Mouse (Mus musculus) hindbrain, embryonic 15.5 days (tissue): ENCODE measurements around the gene Slc2a8. TPM values are rescaled to one million over a fixed set of nuclear protein-coding genes. Genes with fewer than 3 reads are reported as not detected.
A peak's percentile ranks its signal among the peaks of the same experiment; 100 is the strongest.

ENCODE experiments used
- ATAC-seq: fragments of 200-750 bp; cut with Nextera tagmentation; 2 replicates; pipeline ENCODE4 v1.8.0; 2017; ENCODE audit warnings: low read depth, moderate number of reproducible peaks, moderate TSS enrichment; ENCODE audit not compliant: low FRiP score
- H3K27ac ChIP-seq: fragments of 300-500 bp; sonication (generic); replicated peaks from 2 replicates; pipeline ENCODE4 v1.5.1; 2015; ENCODE audit warnings: mild to moderate bottlenecking, inconsistent platforms
- H3K27me3 ChIP-seq: fragments of 300-500 bp; sonication (generic); 2 replicates; pipeline ENCODE4 v1.6.1; 2015; ENCODE audit warnings: control low read depth, inconsistent platforms
- H3K36me3 ChIP-seq: fragments of 300-500 bp; sonication (generic); 2 replicates; pipeline ENCODE4 v1.6.1; 2015; ENCODE audit warnings: control low read depth, inconsistent platforms
- H3K4me1 ChIP-seq: fragments of 300-500 bp; sonication (generic); replicated peaks from 2 replicates; pipeline ENCODE4 v1.6.1; 2015; ENCODE audit warnings: control low read depth, inconsistent platforms
- H3K4me2 ChIP-seq: fragments of 300-500 bp; sonication (generic); 2 replicates; pipeline ENCODE4 v1.6.1; 2015; ENCODE audit warnings: moderate library complexity, mild to moderate bottlenecking, inconsistent platforms
- H3K4me3 ChIP-seq: fragments of 300-500 bp; sonication (generic); 2 replicates; pipeline ENCODE4 v1.5.1; 2015; ENCODE audit warnings: mild to moderate bottlenecking, inconsistent platforms
- H3K9ac ChIP-seq: fragments of 300-500 bp; sonication (generic); 2 replicates; pipeline ENCODE4 v1.6.1; 2015; ENCODE audit warnings: inconsistent platforms
- H3K9me3 ChIP-seq: fragments of 300-500 bp; sonication (generic); 2 replicates; pipeline ENCODE4 v1.6.1; 2016; ENCODE audit warnings: control low read depth, inconsistent platforms
- WGBS: fragments of 180-500 bp; shearing (Covaris S2); methylation state at CpG from one replicate; pipeline ENCODE4 v1.1.7; 2015; 5-methylcytosine and 5-hydroxymethylcytosine counted together
- polyA plus RNA-seq: library from polyadenylated mRNA; unstranded; fragments of >200 nt; fragmentation: Nextera tagmentation; extraction: Ambion mirVana; gene quantifications from 2 replicates; pipeline ENCODE4 v1.2.1, GENCODE M21; 2015

Gene Slc2a8
- polyA plus RNA-seq, 1 experiment from 2014 or later, result 24.5 TPM

GRCm38 (mm10) chr2:32992130-32992529 is 10.2 kb upstream of the Slc2a8 start:
- Histone ChIP-seq H3K9ac (no peak overlapping the region), H3K4me3 (no peak overlapping the region), H3K4me1 (no peaks in the 10 kb centered on the region), H3K27ac (no peak overlapping the region), H3K9me3 (no peaks in the 10 kb centered on the region), H3K27me3 (no peaks in the 10 kb centered on the region), H3K4me2 (no peak overlapping the region), H3K36me3 (peaks cover 18% of the 10 kb centered on the region; the same call in 1 of the 2 replicates)
- ATAC-seq, result no peak
- 73% methylated on average over 6 of the region's 6 CpGs for WGBS

DNA sequence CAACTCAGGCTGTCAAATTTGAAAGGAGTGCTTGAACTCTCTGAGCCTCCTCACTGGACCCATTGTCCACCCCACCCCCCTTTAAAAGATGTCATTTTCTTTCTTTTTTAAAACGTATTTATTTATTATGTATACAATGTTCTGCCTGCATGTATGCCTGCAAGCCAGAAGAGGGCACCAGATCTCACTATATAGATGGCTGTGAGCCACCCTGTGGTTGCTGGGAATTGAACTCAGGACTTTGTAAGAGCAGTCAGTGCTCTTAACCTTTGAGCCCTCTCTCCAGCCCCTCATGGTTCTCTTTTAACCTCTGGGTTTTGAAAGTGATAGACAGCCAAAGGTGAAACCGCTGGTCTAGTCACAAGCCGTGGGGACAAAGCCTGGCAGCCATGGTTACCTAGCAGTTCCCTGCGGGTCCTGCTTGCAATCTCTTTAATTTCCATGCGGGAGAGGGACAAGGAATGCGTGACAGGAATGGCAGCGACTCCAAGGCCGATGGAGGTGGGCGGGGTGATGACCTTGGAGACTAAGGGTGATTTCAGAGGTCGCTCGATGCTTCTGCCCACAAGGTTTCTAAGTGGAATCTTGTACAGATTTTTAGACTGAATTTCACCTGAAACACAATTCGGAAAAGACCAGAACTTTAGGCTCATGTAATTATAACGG is 8.4 kb upstream of the Slc2a8 start:
- Histone ChIP-seq H3K27ac (no peak overlapping the region), H3K36me3 (peaks cover 25% of the 10 kb centered on the region), H3K9me3 (no peaks in the 10 kb centered on the region), H3K9ac (no peak overlapping the region), H3K27me3 (no peaks in the 10 kb centered on the region), H3K4me1 (no peaks in the 10 kb centered on the region), H3K4me3 (no peak overlapping the region), H3K4me2 (no peak overlapping the region)
- ATAC-seq, result no peak
- WGBS, result 56% methylated on average over 13 of the region's 13 CpGs

DNA sequence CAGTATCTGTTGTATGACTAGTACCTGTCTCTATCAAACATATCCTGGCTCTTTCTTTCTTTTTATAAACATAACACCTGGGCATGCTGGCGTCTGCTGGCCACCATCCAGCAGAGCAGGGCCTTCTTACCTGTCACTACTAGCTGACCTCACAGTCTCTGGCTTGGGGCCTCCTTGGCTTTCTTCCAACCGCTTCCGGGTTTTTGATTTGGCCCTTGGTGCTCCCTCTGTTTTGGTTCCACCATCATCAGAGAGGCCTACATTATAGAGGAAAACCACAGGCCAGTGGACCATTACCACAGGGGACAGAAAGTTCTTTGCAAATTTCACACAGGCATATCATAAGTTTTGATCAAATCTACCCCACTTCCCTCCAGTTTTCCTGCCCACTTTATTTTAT is 7.5 kb upstream of the Slc2a8 start:
- no peaks in the 10 kb centered on the region for H3K4me1 ChIP-seq
- no peak overlapping the region for H3K27ac ChIP-seq
- no peak overlapping the region for H3K4me3 ChIP-seq
- no peaks in the 10 kb centered on the region for H3K27me3 ChIP-seq
- H3K36me3 ChIP-seq, result peaks cover 25% of the 10 kb centered on the region
- no peak for ATAC-seq
- H3K4me2 ChIP-seq, result no peak overlapping the region
- H3K9me3 ChIP-seq, result no peaks in the 10 kb centered on the region
- no peak overlapping the region for H3K9ac ChIP-seq
- WGBS, result 80% methylated on average over 3 of the region's 3 CpGs

DNA sequence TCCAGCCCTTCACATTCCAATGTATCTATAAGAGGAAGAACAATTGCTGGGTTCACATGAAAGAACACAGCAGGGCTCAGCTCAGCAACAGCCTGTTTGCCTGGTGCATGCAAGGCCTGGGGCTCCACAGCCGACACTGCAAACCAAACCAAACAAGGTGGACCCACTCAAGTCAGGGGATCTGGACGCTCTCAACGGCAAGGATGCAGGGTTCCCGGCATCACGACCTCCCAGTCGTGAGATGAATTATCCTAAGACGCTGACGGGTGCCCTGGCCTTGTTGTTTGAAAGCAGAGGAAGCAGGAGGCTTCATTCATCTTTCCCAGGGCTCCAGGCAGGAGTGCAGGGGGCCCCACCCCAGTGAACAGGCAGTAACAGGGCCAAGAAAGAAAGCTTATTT is 4.0 kb upstream of the Slc2a8 start:
- Histone ChIP-seq H3K27me3 (no peaks in the 10 kb centered on the region), H3K4me3 (no peak overlapping the region), H3K9me3 (no peaks in the 10 kb centered on the region), H3K9ac (no peak overlapping the region), H3K4me2 (no peak overlapping the region), H3K4me1 (peaks cover 12% of the 10 kb centered on the region), H3K36me3 (peaks cover 12% of the 10 kb centered on the region), H3K27ac (no peak overlapping the region)
- WGBS, result 57% methylated on average over 8 of the region's 8 CpGs
- no peak for ATAC-seq

- Histone ChIP-seq H3K4me3 (no peak overlapping the region), H3K27me3 (no peaks in the 10 kb centered on the region), H3K4me1 (peaks cover 22% of the 10 kb centered on the region), H3K9me3 (no peaks in the 10 kb centered on the region), H3K9ac (no peak overlapping the region), H3K4me2 (no peak overlapping the region), H3K36me3 (peaks cover 9% of the 10 kb centered on the region), H3K27ac (no peak overlapping the region)
- no peak for ATAC-seq
- 68% methylated on average over 6 of the region's 6 CpGs for WGBS
These were observed 1.7 kb upstream of the Slc2a8 start for GRCm38 (mm10) chr2:32983617-32984016.

DNA sequence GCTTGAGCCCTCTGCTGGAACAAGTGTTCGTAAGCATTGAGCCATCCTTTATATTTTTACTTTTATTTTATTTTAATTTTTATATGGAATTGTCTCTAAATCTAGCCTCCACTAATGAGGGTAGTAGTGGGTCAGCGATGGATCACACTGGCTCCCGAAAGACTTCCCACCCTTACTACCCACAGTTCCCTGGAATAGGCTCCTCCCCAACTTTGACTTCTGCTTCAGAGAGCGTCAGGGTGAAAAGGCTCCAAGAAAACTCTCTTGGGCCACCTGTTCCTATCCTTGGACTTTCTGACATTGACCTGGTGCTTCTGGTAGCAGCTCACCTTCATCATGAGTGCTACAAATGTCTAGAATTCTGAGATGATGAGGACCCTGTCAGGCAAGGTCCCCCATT is 817 bp upstream of the Slc2a8 start:
- no peaks in the 10 kb centered on the region for H3K9me3 ChIP-seq
- peaks cover 9% of the 10 kb centered on the region for H3K36me3 ChIP-seq
- H3K4me3 ChIP-seq, result peak overlapping the region; percentile 79
- peak overlapping the region; percentile 94 for H3K4me2 ChIP-seq
- WGBS, result 6% methylated on average over 4 of the region's 4 CpGs
- H3K27ac ChIP-seq, result no peak overlapping the region
- ATAC-seq, result no peak
- no peak overlapping the region for H3K9ac ChIP-seq
- peaks cover 22% of the 10 kb centered on the region for H3K4me1 ChIP-seq
- H3K27me3 ChIP-seq, result no peaks in the 10 kb centered on the region

- peak overlapping the region; percentile 85 for H3K9ac ChIP-seq
- peaks cover 32% of the 10 kb centered on the region for H3K4me1 ChIP-seq
- 2% methylated on average over 23 of the region's 23 CpGs for WGBS
- peak overlapping the region; percentile 94 for H3K4me2 ChIP-seq
- H3K4me3 ChIP-seq, result peak overlapping the region; percentile 79
- ATAC-seq, result peak; percentile 28; the same call in 1 of the 2 replicates
- peaks cover 9% of the 10 kb centered on the region for H3K36me3 ChIP-seq
- H3K27ac ChIP-seq, result peak overlapping the region; percentile 77
- no peaks in the 10 kb centered on the region for H3K9me3 ChIP-seq
- no peaks in the 10 kb centered on the region for H3K27me3 ChIP-seq
These were observed 602 bp downstream of the Slc2a8 start for GRCm38 (mm10) chr2:32981281-32981680.

DNA sequence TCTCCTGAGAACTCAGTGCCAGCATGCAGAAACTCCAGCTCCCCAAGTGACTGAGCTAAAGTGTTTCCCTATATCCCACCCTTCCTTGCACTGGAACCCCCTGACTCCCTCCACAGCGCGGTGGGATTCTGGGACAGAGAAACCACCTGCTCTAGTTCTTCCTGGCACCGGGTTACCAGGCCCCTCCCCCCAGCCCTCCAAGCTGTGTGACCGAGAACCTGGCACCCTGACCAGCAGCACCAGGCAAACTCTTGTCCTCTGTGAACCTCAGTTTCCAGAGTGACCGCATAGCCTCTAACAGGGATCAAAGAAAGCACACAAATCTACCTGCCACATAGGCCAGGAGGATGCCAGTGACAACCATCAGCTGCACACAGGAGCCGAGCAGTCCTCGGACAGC is 2.2 kb downstream of the Slc2a8 start:
- H3K4me1 ChIP-seq, result peaks cover 36% of the 10 kb centered on the region
- ATAC-seq, result no peak
- H3K27me3 ChIP-seq, result no peaks in the 10 kb centered on the region
- H3K4me3 ChIP-seq, result no peak overlapping the region
- H3K27ac ChIP-seq, result no peak overlapping the region
- H3K36me3 ChIP-seq, result 0 out of 2 replicates have a peak, but pooled peaks cover under 1% of the 10 kb centered on the region
- H3K9ac ChIP-seq, result no peak overlapping the region
- 89% methylated on average over 7 of the region's 7 CpGs for WGBS
- H3K4me2 ChIP-seq, result no peak overlapping the region
- H3K9me3 ChIP-seq, result no peaks in the 10 kb centered on the region

DNA sequence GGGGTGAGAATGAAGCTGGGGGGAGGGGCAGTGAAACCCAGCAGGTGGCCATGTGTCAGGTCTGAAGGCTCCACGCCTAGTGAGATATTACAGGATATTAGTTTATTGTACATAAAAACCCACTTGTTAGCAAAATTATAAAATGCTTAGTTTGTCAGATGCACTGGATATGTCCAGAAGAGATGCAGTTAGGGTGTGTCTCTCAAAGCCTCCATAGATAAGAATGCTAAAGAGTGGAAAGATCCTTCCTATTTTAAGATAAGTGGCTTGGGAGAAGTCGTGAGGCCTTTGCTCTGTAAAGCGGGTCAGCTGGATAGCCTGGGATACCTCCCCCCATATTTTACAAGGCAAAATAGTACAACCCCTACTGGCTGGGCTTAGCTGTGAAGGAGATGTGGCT is 3.2 kb downstream of the Slc2a8 start:
- Histone ChIP-seq H3K27me3 (no peaks in the 10 kb centered on the region), H3K9me3 (no peaks in the 10 kb centered on the region)

DNA sequence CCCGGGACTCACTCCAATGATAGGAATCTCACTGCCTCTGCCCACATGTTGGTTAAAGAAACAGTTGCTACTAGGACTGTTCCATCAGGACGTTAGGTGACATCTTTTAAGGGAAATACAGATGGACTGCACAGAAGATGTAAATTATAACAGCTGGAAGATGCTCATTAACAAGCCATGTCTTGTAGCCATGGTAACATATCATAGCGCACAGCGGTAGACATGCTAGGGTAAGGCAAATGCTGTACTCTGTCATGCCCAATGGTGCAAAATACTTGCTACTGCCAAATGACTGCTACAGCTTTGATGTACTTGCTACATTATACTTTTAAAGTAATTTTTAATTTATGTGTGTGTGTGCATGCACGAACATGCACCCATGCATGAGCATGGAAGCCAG is 4.8 kb downstream of the Slc2a8 start:
- Histone ChIP-seq H3K27me3 (no peaks in the 10 kb centered on the region), H3K36me3 (peaks cover 12% of the 10 kb centered on the region), H3K9ac (no peak overlapping the region), H3K27ac (no peak overlapping the region), H3K4me2 (no peak overlapping the region), H3K9me3 (no peaks in the 10 kb centered on the region), H3K4me1 (peaks cover 30% of the 10 kb centered on the region), H3K4me3 (no peak overlapping the region)
- no peak for ATAC-seq
- 61% methylated on average over 5 of the region's 5 CpGs for WGBS

More for the DNA sequence above, 3.2 kb downstream of the Slc2a8 start:
- Histone ChIP-seq H3K4me3 (no peak overlapping the region), H3K4me1 (peaks cover 36% of the 10 kb centered on the region), H3K4me2 (no peak overlapping the region), H3K27ac (no peak overlapping the region), H3K9ac (no peak overlapping the region), H3K36me3 (peaks cover 6% of the 10 kb centered on the region; the same call in 1 of the 2 replicates)
- WGBS, result 78% methylated on average over 3 of the region's 3 CpGs
- ATAC-seq, result no peak

- H3K9ac ChIP-seq, result no peak overlapping the region
- H3K36me3 ChIP-seq, result peaks cover 12% of the 10 kb centered on the region
- no peaks in the 10 kb centered on the region for H3K27me3 ChIP-seq
- H3K4me3 ChIP-seq, result no peak overlapping the region
- H3K4me1 ChIP-seq, result peaks cover 17% of the 10 kb centered on the region
- H3K27ac ChIP-seq, result no peak overlapping the region
- no peak overlapping the region for H3K4me2 ChIP-seq
- WGBS, result 91% methylated on average over 8 of the region's 8 CpGs
- no peak for ATAC-seq
- H3K9me3 ChIP-seq, result no peaks in the 10 kb centered on the region
These were observed 7.7 kb downstream of the Slc2a8 start for GRCm38 (mm10) chr2:32974216-32974615.

- Histone ChIP-seq H3K27me3 (no peaks in the 10 kb centered on the region), H3K9ac (no peak overlapping the region), H3K27ac (no peak overlapping the region), H3K36me3 (peaks cover 12% of the 10 kb centered on the region), H3K4me2 (no peak overlapping the region), H3K9me3 (no peaks in the 10 kb centered on the region), H3K4me1 (peaks cover 23% of the 10 kb centered on the region), H3K4me3 (no peak overlapping the region)
- no peak for ATAC-seq
- WGBS, result 32% methylated on average over 9 of the region's 9 CpGs
These were observed 10.6 kb downstream of the Slc2a8 start for GRCm38 (mm10) chr2:32971235-32971634.

- WGBS, result 85% methylated on average over 8 of the region's 8 CpGs
- H3K36me3 ChIP-seq, result peaks cover 15% of the 10 kb centered on the region
- no peak overlapping the region for H3K9ac ChIP-seq
- H3K9me3 ChIP-seq, result no peaks in the 10 kb centered on the region
- ATAC-seq, result no peak
- H3K4me2 ChIP-seq, result no peak overlapping the region
- H3K27me3 ChIP-seq, result no peaks in the 10 kb centered on the region
- peaks cover 24% of the 10 kb centered on the region for H3K4me1 ChIP-seq
- no peak overlapping the region for H3K4me3 ChIP-seq
- no peak overlapping the region for H3K27ac ChIP-seq
These were observed 12.6 kb downstream of the Slc2a8 start for GRCm38 (mm10) chr2:32969326-32969725.
